Mouse (Mus musculus) 3T3-L1 (cell line): ENCODE results near the gene Exoc6.
"Not testable (repeated sequence)": the region's sequence is repeated elsewhere in the genome, so short reads cannot be mapped to it uniquely, and the experiment has no call there.

Experiments used
- DNase-seq: peaks from one replicate; pipeline ENCODE4 v3.0.0-alpha.2; 2015; ENCODE audit warnings: low read depth, low spot score

The Exoc6 gene

DNA sequence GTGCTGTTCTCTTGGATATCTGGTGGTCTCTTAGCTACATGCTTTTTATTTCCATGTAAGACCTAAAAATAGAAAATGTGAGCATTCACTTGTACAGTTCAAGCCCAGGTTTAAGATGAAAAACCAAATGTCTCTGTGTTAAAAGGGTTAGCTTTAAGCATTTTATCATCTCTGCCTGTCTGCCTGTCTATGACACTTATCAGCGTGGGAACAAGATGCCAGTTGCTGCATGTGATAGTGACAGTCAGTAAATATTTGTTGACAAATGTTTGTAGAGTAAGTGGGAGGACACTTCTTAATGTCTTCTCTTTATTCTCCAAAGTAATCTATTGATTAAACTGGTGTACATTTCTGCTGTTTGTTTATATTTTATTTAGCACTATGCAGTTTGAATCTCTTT, 12.5 kb upstream of the Exoc6 start:
- DNase-seq = no peak

DNA sequence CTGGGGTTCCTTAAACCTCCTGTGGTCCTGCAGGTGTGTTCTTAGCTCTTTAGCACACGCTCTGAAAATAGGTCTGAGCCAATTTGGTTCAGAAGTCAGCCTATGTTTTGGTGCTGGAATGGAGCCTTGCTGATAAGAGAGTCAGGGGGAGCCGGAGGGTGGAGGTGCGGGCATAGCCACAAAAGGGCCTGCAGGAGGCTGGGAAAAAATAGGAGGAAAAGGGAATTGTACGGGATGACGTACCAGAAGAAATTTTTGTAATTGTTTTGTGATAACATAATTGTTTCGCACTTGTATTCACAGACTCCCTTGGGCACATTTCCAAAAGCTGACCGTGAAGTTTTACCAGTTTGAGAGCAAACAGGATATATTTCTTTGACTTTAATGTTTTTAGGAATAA, 10.0 kb upstream of the Exoc6 start:
- no peak for DNase-seq

DNA sequence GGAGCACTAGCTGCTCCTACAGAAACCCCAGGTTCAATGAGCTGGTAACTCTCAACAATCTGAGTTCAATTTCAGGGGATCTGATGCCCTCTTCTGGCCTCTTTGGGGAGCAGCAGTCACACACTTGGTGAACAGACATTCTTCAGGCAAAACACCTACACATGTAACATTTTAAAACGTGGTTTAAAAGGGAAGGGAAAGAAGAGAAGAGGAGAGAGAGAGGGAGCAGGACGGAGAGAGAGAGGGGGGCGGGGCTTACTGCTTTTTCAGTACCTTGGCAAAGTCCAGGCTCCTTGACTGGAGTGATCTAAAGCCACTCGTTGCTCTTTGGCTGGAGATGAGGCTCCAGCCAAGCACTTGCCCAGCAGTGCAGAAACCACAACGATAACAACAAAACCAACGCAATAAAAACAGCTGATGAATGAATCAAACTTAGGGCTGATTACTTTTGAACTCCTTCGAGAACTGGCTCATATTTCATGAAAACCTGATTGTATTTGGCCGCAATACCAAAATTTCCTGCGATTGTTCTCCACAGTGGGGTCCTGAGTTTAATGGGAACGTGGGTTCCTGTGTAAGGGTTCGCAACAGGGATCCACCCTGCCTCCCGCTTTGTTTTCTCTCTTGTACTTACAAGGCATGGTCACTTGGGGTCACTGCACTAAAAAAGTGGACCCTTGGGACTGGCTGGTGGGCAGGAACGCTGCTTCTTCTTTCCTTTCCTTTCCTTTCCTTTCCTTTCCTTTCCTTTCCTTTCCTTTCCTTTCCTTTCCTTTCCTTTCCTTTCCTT, 6.5 kb upstream of the Exoc6 start:
- DNase-seq = peak; percentile 75

DNA sequence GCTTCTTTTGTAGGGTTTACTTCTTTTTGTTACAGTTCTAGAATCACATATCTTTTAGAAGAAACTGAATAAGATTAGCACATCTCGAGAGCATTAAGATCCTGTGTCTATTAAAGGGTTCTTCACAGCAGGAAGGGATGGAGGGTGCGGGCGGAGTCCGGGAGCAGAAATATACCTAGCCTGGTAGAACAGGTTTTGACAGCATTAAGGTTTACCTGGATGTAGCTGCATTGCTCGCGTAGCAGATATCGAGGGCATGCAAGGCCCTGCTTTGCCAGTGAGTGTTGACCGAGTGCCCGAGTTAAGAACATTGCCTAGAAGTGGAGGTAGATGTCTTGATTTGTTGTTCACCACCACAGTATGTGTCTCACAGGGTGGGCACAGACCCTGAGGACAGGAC, 5.7 kb upstream of the Exoc6 start:
- no peak for DNase-seq

DNA sequence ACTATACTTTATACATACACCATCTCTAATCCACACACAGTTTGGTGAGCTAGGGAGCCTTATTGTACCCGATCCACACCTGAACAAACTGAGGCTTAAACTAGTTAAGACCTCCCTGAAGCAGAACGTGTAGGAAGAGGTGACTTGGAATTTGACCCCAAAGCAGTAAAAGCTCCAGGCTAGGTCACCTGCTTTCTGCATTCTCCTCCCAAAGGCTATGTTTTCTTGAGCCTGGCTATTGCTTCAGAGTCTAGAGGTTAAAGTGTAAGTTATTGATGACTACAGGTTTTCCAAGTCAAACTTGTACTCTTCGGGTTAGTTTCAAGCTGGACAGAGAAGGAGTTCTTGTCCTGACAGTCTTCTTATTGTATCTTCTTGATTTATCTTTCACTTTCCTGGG, 5.0 kb upstream of the Exoc6 start:
- no peak for DNase-seq

DNA sequence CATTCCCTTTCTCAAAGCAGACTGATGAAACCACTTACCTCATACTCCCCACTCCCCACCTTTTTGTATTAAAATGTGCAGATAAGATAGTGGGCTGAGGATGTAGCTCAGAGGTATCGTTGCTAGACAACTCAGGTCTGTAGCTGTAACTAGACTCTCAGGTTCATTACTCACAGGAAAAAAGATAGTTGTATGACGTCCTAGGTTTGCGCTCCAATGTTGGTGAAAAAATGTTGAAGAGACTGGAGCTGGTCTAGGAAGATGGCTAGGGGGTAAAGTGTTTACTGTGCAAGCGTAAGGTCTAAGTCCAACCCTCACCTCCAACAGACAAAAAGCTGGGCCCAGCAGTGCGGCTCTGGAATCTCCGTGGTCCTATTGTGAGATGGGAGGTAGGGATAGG, 4.5 kb upstream of the Exoc6 start:
- no peak for DNase-seq

DNA sequence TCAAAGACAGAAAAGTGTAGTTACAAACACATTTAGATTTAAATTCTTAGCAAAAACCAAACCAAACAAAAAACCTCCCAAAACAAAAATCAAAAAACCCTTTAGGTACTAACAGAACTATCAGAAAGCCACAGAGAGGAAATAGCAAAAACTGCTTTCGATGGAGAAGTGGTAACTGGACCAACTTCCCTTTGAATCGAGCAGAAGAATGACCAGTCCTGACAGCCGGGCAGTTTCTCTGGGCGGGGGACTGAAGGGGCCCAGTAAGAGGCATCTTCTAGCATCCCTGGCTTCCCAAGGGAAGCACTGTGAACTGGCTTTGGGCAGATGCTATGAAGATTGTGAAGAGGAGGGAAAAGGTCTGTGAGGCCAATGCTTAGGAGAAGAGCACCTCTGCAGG, 3.4 kb upstream of the Exoc6 start:
- DNase-seq = no peak

DNA sequence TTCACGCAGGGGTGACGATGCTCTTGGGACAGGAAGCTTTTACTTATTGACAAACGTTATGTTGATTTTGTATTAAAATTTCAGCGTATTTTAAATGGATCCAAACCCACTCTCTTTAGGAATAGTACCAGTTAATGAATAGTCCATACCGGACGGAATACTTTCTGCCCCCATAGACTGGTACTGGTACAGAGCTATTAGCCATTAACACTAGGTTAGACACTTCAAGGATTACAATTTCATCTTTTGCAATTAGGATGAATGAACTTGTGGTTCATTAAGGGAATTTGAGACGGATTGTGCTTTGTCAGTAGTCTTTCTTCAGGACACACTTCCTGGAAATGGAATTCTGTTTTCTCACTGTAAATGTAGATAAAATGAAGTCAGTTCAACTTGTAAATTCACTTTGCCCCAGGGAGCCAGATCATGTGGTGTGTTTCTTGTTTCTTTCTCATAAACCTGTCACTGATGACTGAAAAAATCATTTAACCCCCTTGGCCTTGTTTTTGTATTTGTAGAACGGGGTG, 885 bp downstream of the Exoc6 start:
- no peak for DNase-seq

DNA sequence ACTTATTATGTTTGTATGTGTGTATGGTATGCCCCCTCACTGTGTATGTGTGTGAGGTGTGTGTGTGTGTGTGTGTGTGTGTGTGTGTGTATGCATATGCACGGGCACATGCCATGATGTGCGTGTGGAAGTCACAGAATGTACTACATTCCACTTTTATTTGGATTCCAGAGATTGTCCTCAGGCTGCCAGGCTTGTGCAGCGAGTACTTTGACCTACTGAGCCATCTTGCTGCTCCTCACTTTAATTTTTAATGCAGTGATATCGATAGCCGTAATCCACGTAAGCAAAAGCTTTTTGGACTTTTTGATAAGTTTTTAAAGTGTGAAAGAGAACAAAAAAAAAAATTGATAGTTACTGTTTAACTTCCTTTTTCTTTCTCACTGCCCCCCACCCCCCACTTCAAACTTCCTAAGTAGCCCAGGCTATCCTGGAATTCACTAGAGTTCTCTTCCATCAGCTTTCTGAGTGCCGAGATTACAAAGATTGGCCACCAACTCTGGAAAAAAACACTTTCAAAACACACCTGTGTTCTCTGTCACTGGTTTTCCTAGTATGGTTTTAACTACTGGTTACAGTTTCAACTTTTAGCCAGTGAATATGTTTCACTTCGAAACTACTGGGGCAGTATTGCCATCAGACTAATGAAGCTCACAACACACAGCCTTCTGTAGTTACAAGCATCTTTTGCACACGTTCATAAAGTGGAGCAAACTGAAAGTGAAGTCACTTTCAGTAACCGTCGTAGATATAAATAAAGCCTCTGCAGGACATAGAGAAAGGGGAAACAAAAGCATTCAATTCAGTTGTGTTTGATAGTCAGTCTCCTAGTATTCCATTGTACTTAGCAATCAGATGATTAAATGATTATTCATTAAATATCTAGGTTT, 3.4 kb downstream of the Exoc6 start:
- DNase-seq = no peak

DNA sequence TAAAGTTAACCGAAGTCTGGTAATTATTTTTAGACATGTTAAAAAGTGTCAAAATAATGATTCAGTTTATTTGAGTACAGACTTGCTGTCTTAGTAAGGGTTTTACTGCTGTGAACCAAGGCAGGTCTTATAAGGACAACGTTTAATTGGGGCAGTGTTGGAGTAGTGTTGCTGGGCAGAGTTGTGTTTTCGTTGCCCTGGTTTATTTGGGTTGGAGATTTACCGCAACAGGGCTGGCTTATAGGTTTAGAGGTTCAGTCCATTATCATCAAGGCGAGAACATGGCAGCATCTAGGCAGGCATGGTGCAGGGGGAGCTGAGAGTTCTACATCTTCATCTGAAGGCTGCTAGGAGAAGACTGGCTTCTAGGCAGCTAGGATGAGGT, 4.0 kb downstream of the Exoc6 start:
- DNase-seq = not testable (repeated sequence)

DNA sequence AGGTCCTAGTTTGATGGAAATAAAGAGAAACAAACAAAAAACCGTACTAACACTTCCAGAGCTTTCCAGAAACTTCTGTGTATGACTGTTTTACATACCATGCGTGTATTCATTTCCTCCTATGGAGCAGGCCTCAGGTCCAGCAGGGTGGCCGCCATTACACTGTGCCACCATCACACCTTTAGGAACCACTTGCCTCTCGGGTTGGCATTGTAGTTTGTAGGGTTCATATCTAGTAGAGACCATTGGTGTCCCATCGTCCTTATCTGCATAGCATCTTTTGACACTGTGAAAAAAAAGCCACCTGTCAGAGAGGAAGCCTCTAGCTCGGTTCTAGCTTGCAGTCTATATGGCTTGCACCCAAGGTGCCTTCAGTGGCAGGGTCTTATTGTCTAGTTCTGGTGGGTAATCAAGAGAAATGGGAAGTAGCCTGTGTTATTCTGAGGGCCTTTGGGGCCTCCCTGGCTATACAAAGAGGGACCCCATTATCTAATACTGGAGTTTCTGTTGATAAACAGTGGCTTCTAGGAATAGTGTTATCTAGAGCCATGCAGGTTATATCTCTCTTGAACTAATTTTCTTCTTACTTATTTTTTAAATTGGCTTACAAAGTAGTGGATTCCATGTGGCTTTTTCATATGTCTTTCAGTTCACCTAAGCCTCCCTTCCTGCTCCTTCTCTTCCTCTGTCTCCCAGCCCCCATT, 5.8 kb downstream of the Exoc6 start:
- no peak for DNase-seq

DNA sequence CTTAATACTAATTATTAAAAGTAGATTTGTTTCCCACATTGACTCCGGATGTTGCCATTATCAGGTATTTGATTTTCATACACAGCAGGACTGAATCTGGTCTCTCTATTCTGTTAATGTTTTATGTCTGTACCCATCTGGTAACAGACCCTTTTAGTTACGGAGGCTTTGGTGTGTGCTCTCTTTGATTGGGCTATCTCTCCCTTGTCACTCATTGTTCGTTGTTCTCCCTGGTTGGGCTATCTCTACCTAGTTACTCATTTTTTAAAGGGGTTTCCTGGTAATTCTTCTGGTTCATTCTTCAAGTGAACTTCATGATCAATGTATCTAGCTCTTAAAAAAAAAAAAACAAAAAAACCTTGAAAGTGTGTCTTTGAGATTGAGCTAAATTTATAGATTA, 7.7 kb downstream of the Exoc6 start:
- DNase-seq = no peak

DNA sequence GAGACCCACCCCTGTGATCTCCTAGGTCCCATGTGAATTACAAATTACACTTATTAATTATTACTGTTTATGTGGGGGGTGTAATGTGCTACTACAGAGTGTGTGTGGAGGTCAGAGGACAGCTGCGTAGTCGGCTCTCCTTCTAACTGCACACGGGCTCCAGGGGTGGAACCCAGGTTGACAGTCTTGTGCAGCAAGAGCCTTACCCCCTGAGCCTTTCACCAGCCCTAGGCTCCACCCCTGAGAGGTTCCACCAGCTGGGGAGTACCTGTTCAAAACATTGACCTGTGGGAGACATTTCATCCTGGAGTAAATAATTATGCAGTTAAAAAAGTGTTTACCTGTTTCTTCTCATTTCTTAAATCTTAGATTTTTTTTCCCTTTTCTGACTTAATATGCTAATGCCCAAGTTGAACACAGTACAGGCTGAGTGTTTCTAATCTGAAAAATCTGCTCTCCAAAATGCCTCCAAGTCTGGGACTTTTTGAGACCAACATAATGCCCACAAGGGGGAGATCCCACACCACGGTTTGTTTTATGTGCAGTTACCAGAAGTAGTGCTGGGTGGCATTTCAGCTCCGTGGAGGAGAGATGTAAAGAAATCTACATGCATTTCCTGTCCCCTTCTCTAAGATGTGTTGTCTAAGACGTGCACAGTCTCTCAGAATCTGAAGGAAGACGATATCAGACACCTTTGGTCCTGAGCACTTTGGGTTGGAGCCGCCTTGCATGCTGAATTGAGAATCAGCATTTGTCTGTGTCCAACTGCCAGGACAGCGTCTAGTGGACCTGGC, 9.3 kb downstream of the Exoc6 start:
- DNase-seq = peak; percentile 72

DNA sequence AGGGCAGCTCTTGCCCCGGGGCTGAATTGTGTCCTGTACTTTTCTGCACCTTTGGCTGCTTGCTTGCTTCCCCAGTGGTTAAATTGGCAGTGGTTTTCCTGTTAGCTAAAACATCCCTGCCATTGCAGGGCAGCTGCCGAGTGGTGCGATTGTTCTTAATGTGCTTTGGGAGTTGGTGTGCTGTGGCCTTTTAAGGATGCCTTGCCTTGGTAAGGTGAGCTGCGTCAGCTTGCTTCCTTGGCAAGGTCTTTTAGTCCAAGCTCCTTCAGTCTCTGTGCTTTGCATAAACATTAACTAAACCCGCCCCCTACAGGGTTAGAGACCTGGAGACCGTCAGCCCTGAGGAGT, 9.8 kb downstream of the Exoc6 start:
- no peak for DNase-seq

DNA sequence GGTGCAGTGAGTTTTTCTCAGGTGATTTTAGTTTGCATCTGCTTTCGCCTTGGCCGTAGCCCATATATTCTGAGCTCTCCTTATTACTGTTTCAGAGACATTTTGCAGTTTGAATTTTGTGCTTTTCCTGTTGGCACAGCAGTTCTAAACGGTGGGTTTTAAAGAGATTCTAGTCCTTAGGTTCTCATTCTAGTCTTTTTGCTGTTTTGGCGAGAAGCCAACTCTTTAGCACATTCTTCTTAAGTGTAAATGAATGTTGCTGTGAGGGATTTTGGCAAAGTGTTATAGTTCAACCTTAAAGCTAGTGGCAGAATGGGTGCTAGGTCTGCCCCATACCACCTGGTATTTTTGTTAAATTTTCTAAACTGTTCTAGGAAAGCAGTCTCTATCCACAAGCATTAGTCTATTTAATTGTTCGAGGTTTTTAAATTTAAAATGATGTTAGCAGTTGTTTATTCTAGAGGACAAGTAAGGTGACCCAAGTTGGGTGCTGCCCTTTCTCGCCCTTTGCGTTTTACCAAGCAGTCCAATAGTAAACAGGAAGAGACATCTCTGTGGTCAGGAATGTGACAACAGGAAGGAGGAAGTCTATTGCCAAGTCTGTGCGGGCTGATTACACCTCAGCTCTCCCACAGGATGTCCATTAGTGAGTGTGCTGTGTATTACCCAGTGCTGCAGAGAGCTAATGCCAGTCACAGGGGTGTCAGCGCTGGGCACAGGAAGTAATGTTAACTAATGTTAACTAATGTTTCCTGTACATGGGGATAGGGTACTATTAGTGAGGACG, 11.1 kb downstream of the Exoc6 start:
- DNase-seq = peak; percentile 27

DNA sequence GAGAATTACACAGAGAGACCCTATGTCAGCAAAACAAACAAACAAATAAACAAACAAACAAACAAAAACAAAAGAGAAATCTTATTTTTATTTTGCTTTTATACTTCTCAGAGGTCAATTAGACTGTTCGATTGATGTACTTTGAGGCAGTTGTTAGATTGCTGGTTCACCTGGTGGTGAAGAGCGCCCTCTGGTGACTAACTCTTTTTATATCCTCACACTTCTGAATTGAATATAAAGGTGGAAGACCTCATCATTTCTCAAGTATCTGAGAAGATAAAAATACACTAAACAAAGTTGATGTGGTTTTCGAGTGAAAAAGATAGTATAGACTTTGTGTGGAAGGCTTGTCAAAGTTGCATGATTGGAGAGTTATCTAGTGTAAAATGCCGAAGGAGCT, 13.5 kb downstream of the Exoc6 start:
- DNase-seq = peak; percentile 78

DNA sequence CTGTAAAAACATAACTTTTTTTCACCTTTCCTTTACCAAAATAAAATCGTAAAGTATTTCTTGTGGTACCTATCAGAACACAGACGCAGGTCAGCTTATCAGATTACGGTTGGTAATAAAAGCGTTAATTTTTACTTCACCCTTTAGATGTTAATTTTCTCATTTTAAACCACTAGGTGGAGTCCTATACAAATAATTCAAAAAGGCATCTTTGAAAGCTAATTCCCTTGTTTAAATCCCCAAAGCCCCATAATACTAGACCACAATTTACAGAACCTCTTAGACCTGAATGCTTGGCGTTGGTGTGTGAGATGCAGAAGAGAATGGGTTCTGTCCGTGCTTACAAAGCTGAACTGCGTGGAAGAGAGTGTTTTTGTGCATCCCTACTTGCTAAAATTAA, 15.6 kb downstream of the Exoc6 start:
- DNase-seq = peak; percentile 60

DNA sequence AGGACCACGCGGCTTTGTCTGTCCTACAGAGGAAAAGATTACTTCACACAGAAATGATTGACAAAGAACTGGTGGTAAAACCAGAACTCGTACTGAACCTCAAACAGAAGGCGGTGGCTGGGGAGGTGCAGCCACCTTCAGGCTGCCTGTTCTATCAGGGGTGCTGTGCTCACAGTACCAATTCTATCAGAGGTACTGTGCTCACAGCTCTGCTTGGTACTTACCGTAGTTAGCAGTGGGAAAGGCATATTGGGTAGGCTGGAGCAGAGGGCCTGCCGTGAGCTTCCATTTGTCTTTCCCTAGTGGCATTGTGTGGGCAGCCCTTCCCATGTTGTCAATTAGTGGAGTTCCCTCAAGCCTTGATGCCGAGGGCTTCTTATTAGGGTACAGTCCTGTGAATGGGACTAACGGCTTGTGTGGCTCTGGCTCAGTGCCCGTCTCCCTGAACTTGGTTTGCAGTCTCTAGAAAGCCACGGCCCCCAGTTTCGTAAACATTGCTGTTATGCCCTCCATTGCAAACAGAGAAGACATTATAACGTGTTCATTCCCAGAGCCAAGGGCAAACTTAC, 19.1 kb downstream of the Exoc6 start:
- DNase-seq = no peak

DNA sequence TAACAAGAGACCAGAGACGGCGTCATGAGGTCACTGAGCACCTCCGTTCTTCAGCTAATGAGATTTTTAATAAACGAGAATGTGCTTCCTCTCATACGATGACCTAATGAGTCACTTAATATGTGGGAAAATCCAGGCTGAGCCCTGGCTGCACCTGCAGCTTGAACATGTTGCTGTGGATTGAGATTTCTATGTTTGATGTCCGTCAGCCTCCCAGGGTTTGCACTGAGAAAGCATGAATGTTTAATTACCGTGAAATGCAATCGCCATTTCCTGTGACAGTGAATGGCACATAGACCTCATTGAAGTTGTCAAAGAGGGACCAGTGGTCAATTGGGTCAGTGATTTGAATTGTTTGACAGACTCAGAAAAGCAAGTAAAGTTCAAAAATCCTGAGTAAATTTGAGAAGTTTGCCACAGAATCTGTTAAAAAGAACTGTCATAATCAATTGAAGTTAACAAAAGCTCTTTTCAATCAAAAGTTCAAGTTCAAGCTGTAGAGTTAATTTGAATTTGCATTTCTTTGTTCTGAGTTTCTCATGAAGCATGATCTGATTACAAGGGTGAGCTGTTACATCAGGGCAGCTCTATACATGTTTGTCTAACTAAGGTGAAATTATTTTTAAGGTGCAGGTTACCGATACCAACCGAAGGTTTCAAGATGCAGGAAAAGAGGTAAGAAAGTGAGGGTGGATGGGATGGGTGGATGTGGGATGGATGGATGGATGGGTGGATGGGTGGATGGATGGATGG, 20.9 kb downstream of the Exoc6 start:
- DNase-seq = no peak

DNA sequence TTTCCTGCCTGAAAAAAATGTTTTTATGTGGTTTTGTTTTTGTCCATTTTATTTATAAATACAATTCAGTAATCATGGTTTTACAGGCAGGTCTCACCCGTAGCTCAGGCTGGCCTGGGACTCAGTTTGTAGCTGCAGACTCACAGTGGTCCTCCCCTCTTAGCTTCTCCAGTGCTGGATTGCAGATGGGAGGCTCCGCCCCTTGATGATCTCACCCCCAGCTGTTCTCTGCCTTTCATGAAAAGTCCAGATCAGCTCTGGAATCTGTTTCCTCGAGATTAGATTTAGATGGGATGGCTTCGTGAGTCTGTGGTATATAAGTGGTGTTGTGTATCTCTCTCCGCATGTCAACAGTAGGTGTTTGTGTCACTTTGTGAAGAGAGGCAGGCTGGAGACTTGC, 24.6 kb downstream of the Exoc6 start:
- peak; percentile 49 for DNase-seq
